Mouse (Mus musculus) layer of hippocampus, adult 11-12 months (tissue): ENCODE measurements around the gene Uap1.
A peak's percentile ranks its signal among the peaks of the same experiment; 100 is the strongest.

ENCODE experiments used
- DNase-seq: peaks from one replicate; pipeline ENCODE4 v3.0.0; 2022; ENCODE audit warnings: low spot score

The Uap1 gene

GRCm38 (mm10) chr1:170174814-170175332 lies at the start of gene Uap1:
Gene Uap1, minus strand, starts transcription at chr1:170174957.
- peak; percentile 98 for DNase-seq

GRCm38 (mm10) chr1:170223276-170223675 lies 48.5 kb upstream of the Uap1 start:
- no peak for DNase-seq

GRCm38 (mm10) chr1:170220351-170220750 lies 45.6 kb upstream of the Uap1 start:
- no peak for DNase-seq

DNA sequence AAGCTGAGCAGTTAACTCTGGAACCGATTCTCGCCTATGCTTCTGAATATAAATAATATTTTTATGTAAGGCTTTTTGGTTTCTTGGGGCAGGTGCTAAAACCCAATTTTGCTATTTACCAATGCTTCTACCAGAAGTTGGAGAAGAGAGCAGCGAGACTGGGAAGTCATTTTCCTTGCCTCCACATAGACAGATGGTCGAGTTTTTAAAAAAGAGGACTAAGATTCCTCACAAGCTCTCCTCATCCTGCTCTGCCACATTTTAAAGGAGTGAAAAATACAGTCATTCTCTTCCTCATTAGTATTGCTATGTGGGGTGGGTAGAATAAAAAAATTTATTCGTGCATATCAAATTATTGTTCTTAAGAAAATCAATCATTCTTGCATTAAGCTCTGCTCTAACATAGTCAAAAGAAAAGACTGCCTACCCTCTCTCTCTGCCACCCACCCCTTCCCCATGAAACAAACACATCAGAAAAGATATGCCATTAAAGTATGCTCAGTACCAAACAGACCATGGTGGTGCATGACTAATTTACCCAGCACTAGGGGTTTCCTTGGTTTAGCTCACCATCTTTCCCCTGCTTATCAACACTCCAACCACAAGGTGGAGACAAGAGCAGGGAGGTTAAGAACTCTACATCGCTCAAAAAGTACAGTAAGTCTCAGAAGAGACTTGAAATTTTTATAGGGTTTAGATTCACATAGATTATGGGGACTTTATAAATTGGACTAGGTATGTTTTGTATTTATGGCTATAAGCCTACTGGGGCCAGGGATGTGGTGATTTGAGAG lies 43.5 kb upstream of the Uap1 start:
- peak; percentile 13 for DNase-seq

GRCm38 (mm10) chr1:170215590-170215989 lies 40.8 kb upstream of the Uap1 start:
- DNase-seq = no peak

- peak; percentile 88 for DNase-seq
Measured at GRCm38 (mm10) chr1:170214757-170215522, 40.2 kb upstream of the Uap1 start, which contains the start of gene Uhmk1. Gene Uhmk1, minus strand, starts transcription at chr1:170215397.

- no peak for DNase-seq
Measured at GRCm38 (mm10) chr1:170214383-170214756, 39.6 kb upstream of the Uap1 start.

GRCm38 (mm10) chr1:170213181-170213879 lies 38.6 kb upstream of the Uap1 start:
- no peak for DNase-seq

DNA sequence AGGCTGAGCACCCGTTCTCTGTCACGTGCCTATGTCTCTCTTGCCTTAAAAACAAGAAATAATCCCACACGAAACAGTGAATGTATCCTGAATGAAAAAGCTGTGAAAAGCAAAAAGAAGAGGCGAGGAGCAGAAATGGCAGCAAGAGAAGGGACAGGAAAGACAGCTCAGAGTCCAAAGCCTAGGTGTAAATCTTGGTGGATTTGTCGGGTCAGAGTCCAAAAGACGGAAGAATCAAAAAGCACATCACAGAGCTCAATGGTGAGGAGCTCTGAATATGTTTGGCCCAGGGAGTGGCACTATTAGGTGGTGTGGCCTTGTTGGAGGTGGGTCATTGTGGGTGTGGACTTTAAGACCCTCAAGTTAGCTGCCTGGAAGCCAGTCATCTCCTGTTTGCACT lies 31.6 kb upstream of the Uap1 start:
- DNase-seq = no peak

DNA sequence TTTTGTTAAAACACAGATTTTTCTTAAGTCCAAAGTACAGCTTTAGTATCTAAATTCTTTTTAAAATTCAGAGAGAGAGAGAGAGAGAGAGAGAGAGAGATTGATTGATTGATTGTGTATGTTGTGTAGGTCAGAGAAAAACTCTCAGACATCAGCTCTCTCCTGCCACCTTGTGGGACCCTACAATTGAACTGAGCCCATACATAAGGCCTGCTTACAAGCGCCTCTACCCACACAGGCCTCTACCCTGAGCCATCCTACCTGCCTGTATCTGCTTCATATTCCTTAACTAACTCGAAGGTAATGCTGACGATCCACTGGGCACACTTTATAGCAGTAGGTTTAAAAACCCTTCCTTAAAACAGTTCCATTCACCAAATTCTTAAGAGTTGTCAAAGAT lies 25.6 kb upstream of the Uap1 start:
- no peak for DNase-seq

GRCm38 (mm10) chr1:170196211-170196610 lies 21.5 kb upstream of the Uap1 start:
- DNase-seq = no peak

DNA sequence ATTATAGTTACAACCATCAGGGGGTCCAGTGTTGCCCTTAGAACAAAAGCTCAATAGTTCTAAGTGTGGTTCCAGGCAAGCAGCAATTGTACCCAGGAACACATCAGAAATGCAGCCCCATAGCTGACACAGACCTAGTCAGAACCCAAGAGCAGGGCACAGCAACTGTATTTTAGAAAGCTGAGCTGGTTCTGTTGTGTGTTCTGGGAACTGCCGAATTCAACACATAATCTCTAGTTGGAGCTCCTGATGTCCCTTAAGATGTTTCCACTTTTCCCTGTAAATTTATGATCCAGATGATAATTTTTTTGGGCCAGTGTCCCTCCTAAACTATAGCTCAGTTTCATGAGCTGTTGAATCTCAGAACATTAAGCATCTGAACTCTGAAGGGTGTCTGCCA lies 17.2 kb upstream of the Uap1 start:
- DNase-seq = no peak

GRCm38 (mm10) chr1:170190225-170190624 lies 15.5 kb upstream of the Uap1 start:
- no peak for DNase-seq

- DNase-seq = no peak
Measured at GRCm38 (mm10) chr1:170188601-170189000, 13.8 kb upstream of the Uap1 start.

- no peak for DNase-seq
Measured at GRCm38 (mm10) chr1:170186531-170186930, 11.8 kb upstream of the Uap1 start.

GRCm38 (mm10) chr1:170185137-170185536 lies 10.4 kb upstream of the Uap1 start:
- DNase-seq = no peak

GRCm38 (mm10) chr1:170182706-170183105 lies 7.9 kb upstream of the Uap1 start:
- DNase-seq = no peak

DNA sequence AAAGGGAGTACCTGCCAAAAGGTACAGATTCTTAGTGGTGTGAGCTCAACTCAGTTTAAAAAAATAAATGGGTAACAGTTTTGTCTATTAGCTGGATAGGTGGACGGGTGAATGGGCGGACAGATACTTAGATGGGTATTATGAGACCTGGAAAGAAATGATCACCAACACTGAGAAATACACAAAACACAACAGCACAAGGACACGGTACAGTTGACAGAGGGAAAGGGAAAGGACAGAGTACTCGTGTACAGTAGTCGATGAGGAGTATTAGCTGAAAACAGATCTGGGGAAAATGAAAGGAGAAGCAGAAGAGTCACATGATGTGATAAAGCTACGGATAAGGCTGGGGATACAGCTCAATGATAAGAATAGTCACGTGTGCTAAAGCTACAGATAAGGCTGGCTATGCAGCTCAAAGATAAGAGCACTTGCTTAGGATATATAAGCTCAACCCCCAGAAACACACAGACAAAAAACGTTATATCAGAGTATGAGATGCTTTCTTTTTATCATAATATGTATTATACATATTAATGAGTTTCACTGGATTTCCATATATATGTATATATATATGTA lies 2.0 kb upstream of the Uap1 start:
- no peak for DNase-seq

DNA sequence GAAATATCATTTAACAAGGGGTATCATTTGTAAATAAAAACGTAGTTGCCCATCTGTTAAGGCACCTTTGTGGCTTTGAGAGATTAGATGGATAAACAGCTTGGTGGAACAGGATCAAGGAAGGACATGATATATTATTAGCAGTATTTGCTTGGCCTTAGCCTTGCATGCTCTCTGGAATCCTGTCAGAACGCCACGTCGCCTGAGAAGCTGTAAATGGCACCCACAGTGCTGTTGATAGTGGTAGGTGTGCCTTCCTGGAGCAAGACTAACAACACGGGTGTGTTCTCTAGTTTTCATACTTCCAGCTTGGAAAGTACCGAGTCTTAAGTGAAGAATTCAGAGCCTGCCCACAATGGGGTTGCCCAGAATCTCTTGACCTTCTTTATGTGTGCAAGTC lies 1.1 kb upstream of the Uap1 start:
- DNase-seq = no peak

DNA sequence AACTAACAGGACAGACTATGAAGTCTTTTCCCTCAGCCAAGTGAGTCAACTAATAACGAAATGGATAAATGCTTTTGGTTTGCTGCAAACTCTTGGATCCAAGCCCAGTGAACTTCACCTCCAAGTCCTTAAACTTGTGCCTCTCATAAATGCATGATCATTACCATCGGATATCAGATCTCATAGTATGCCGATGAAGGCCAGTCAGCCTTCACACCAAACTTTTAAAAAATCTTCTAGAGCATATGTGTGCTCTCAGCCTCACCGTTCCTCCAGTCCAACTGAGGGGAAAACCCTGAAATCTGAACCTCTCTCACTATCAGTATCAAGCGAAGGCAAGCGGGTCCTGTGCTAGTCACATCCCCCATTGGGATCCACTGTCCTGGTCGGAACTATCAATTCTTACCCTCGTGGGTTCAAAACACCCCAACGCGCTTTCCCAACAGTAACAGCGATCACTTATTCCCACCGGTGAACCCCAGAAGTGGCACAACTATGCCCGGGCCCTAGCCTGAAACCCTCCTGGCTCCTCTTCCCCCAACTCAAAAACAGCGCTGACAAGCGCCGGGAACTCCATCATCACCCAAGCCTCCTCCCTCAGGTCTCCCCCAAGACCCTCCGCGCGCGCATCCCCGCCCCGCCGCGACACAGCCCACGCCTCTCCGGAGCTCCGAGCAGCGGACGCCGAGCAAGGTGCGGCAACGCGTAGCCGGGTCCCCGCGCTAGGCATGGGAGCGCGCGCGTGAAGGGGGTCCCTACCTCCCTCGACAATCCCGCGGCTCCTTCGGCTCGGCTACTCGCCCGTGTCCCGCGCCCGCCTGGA lies 555 bp downstream of the Uap1 start:
- no peak for DNase-seq

DNA sequence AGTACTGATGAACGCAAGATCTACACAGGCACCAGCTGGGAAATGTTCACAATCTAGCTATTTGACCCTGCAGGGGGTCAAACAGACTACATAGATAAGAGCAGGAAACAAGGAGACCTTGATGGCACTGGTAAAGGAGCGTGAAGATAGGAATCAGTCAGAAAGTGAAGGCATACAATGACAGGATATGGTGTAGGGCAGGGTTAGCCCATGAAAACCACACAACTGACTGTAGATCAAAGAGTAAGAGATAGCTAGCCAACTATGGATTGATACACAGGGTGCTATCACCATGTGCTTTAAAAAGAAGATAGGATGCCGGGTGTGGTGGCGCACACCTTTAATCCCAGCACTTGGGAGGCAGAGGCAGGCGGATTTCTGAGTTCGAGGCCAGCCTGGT lies 7.0 kb downstream of the Uap1 start:
- no peak for DNase-seq
